Mouse (Mus musculus): ENCODE measurements at regions not wholly inside any gene's neighbourhood (a gene's known extent, or its start where the extent isn't known, plus 50 kb on each side); places are given as distances from the start of the nearest gene placed in this dataset.
A peak's percentile ranks its signal among the peaks of the same experiment; 100 is the strongest.

GRCm38 (mm10) chr7:115251591-115252369, 508.3 kb downstream of the Insc start:
- Histone ChIP-seq H3K27ac (no peak overlapping the region), H3K9me3 (no peaks in the 10 kb centered on the region), H3K4me1 (peaks cover 17% of the 10 kb centered on the region), H3K4me2 (no peak overlapping the region), H3K36me3 (no peaks in the 10 kb centered on the region), H3K9ac (no peak overlapping the region), H3K4me3 (no peak overlapping the region), H3K27me3 (no peaks in the 10 kb centered on the region; the same call in 1 of the 2 replicates)
- WGBS: 93% methylated on average over 2 of the region's 2 CpGs
- no peak for ATAC-seq (ENCODE audit: insufficient number of reproducible peaks, insufficient read depth, low FRiP score, low TSS enrichment, low read depth)

- no peak overlapping the region for H3K4me3 ChIP-seq
- 18% methylated on average over 2 of the region's 2 CpGs for WGBS
- no peak overlapping the region for H3K27ac ChIP-seq
Measured at GRCm38 (mm10) chr7:115252370-115252750, 508.9 kb downstream of the Insc start.

GRCm38 (mm10) chr7:115258626-115259025, 515.1 kb downstream of the Insc start:
- no peak overlapping the region for H3K9ac ChIP-seq
- peaks cover 13% of the 10 kb centered on the region for H3K27me3 ChIP-seq
- no peak overlapping the region for H3K4me2 ChIP-seq
- no peak overlapping the region for H3K4me3 ChIP-seq
- no peaks in the 10 kb centered on the region for H3K9me3 ChIP-seq
- peak; percentile 84 for ATAC-seq (ENCODE audit: insufficient number of reproducible peaks, insufficient read depth, low FRiP score, low TSS enrichment, low read depth)
- WGBS: 21% methylated on average over 3 of the region's 3 CpGs
- no peaks in the 10 kb centered on the region for H3K36me3 ChIP-seq
- H3K27ac ChIP-seq: no peak overlapping the region; the same call in 1 of the 2 replicates
- peaks cover 13% of the 10 kb centered on the region; the same call in 1 of the 2 replicates for H3K4me1 ChIP-seq

More at GRCm38 (mm10) chr7:115252370-115252750, 508.9 kb downstream of the Insc start:
- ATAC-seq (ENCODE audit: insufficient number of reproducible peaks, insufficient read depth, low FRiP score, low TSS enrichment, low read depth): no peak
- Histone ChIP-seq H3K9me3 (no peaks in the 10 kb centered on the region), H3K4me1 (peaks cover 17% of the 10 kb centered on the region), H3K9ac (no peak overlapping the region), H3K27me3 (no peaks in the 10 kb centered on the region; the same call in 1 of the 2 replicates), H3K4me2 (no peak overlapping the region), H3K36me3 (no peaks in the 10 kb centered on the region)

- ATAC-seq (ENCODE audit: insufficient number of reproducible peaks, insufficient read depth, low FRiP score, low TSS enrichment, low read depth): no peak
- H3K4me1 ChIP-seq: peaks cover 11% of the 10 kb centered on the region; the same call in 1 of the 2 replicates
Measured at GRCm38 (mm10) chr7:115263082-115263481, 519.6 kb downstream of the Insc start.

GRCm38 (mm10) chr7:115266141-115266540, 522.6 kb downstream of the Insc start:
- ATAC-seq (ENCODE audit: insufficient number of reproducible peaks, insufficient read depth, low FRiP score, low TSS enrichment, low read depth): no peak
- no peaks in the 10 kb centered on the region for H3K9me3 ChIP-seq
- 86% methylated on average over 4 of the region's 4 CpGs for WGBS

More at GRCm38 (mm10) chr7:115263082-115263481, 519.6 kb downstream of the Insc start:
- Histone ChIP-seq H3K9me3 (no peaks in the 10 kb centered on the region), H3K36me3 (no peaks in the 10 kb centered on the region), H3K4me3 (no peak overlapping the region), H3K27ac (no peak overlapping the region), H3K9ac (no peak overlapping the region), H3K4me2 (no peak overlapping the region), H3K27me3 (peaks cover 20% of the 10 kb centered on the region)
- 79% methylated on average over 2 of the region's 2 CpGs for WGBS

GRCm38 (mm10) chr7:115270803-115271202, 527.3 kb downstream of the Insc start:
- WGBS: 45% methylated on average over 2 of the region's 2 CpGs
- H3K27me3 ChIP-seq: peaks cover 9% of the 10 kb centered on the region; the same call in 1 of the 2 replicates
- H3K27ac ChIP-seq: no peak overlapping the region
- no peak overlapping the region for H3K9ac ChIP-seq
- H3K36me3 ChIP-seq: no peaks in the 10 kb centered on the region
- no peak overlapping the region for H3K4me2 ChIP-seq
- no peak overlapping the region for H3K4me3 ChIP-seq
- H3K4me1 ChIP-seq: no peaks in the 10 kb centered on the region
- ATAC-seq (ENCODE audit: insufficient number of reproducible peaks, insufficient read depth, low FRiP score, low TSS enrichment, low read depth): no peak
- no peaks in the 10 kb centered on the region for H3K9me3 ChIP-seq

More at GRCm38 (mm10) chr7:115266141-115266540, 522.6 kb downstream of the Insc start:
- Histone ChIP-seq H3K9ac (no peak overlapping the region), H3K36me3 (no peaks in the 10 kb centered on the region), H3K4me2 (no peak overlapping the region), H3K4me1 (no peaks in the 10 kb centered on the region), H3K27ac (no peak overlapping the region), H3K27me3 (peaks cover 19% of the 10 kb centered on the region), H3K4me3 (no peak overlapping the region)

GRCm38 (mm10) chr7:115274836-115275235, 531.3 kb downstream of the Insc start:
- no peak overlapping the region for H3K4me3 ChIP-seq
- H3K36me3 ChIP-seq: no peaks in the 10 kb centered on the region
- no peak overlapping the region for H3K9ac ChIP-seq
- WGBS: 56% methylated on average over 3 of the region's 3 CpGs
- no peaks in the 10 kb centered on the region for H3K9me3 ChIP-seq
- H3K27me3 ChIP-seq: peaks cover 23% of the 10 kb centered on the region
- H3K4me1 ChIP-seq: no peaks in the 10 kb centered on the region
- no peak overlapping the region for H3K4me2 ChIP-seq
- H3K27ac ChIP-seq: no peak overlapping the region
- ATAC-seq (ENCODE audit: insufficient number of reproducible peaks, insufficient read depth, low FRiP score, low TSS enrichment, low read depth): no peak

GRCm38 (mm10) chr7:115290801-115291417, 547.4 kb downstream of the Insc start:
- H3K4me3 ChIP-seq: no peak overlapping the region
- H3K27me3 ChIP-seq: peaks cover 72% of the 10 kb centered on the region
- 69% methylated on average over 7 of the region's 7 CpGs for WGBS
- H3K27ac ChIP-seq: no peak overlapping the region
- no peak overlapping the region for H3K9ac ChIP-seq
- peaks cover 19% of the 10 kb centered on the region for H3K4me1 ChIP-seq
- H3K36me3 ChIP-seq: no peaks in the 10 kb centered on the region
- H3K9me3 ChIP-seq: no peaks in the 10 kb centered on the region
- no peak overlapping the region for H3K4me2 ChIP-seq
- no peak for ATAC-seq (ENCODE audit: insufficient number of reproducible peaks, insufficient read depth, low FRiP score, low TSS enrichment, low read depth)

- no peaks in the 10 kb centered on the region for H3K36me3 ChIP-seq
- H3K27ac ChIP-seq: no peak overlapping the region
- no peak overlapping the region for H3K9ac ChIP-seq
- no peak overlapping the region for H3K4me3 ChIP-seq
- H3K9me3 ChIP-seq: no peaks in the 10 kb centered on the region
- H3K27me3 ChIP-seq: peaks cover 51% of the 10 kb centered on the region
- 44% methylated on average over 10 of the region's 10 CpGs for WGBS
- ATAC-seq (ENCODE audit: insufficient number of reproducible peaks, insufficient read depth, low FRiP score, low TSS enrichment, low read depth): no peak
- H3K4me2 ChIP-seq: peak overlapping the region; percentile 24; the same call in 1 of the 2 replicates
- H3K4me1 ChIP-seq: peaks cover 19% of the 10 kb centered on the region
Measured at GRCm38 (mm10) chr7:115294655-115295230, 551.2 kb downstream of the Insc start.

- Histone ChIP-seq H3K27ac (no peak overlapping the region), H3K27me3 (peaks cover 35% of the 10 kb centered on the region), H3K4me3 (no peak overlapping the region), H3K36me3 (no peaks in the 10 kb centered on the region), H3K9me3 (no peaks in the 10 kb centered on the region), H3K4me2 (no peak overlapping the region), H3K9ac (no peak overlapping the region), H3K4me1 (peaks cover 15% of the 10 kb centered on the region)
- ATAC-seq (ENCODE audit: insufficient number of reproducible peaks, insufficient read depth, low FRiP score, low TSS enrichment, low read depth): no peak
- WGBS: 68% methylated on average over 8 of the region's 8 CpGs
Measured at GRCm38 (mm10) chr7:115300241-115300640, 556.7 kb downstream of the Insc start.

GRCm38 (mm10) chr7:115308377-115308776, 564.9 kb downstream of the Insc start:
- Histone ChIP-seq H3K9ac (no peak overlapping the region), H3K4me2 (no peak overlapping the region), H3K4me3 (no peak overlapping the region), H3K27ac (no peak overlapping the region), H3K27me3 (peaks cover 24% of the 10 kb centered on the region), H3K9me3 (no peaks in the 10 kb centered on the region), H3K4me1 (peaks cover 35% of the 10 kb centered on the region), H3K36me3 (no peaks in the 10 kb centered on the region)
- no peak for ATAC-seq (ENCODE audit: insufficient number of reproducible peaks, insufficient read depth, low FRiP score, low TSS enrichment, low read depth)
- WGBS: 89% methylated on average over 4 of the region's 4 CpGs

Measured in embryonic facial prominence, embryonic 13.5 days (tissue).